Mouse (Mus musculus) limb, embryonic 13.5 days (tissue): ENCODE measurements at regions not wholly inside any gene's neighbourhood (a gene's known extent, or its start where the extent isn't known, plus 50 kb on each side); places are given as distances from the start of the nearest gene placed in this dataset.

ENCODE experiments used
- ATAC-seq: fragments of 200-750 bp; cut with Nextera tagmentation; 2 replicates; pipeline ENCODE4 v1.8.0; 2017; ENCODE audit warnings: low read depth, moderate number of reproducible peaks, moderate TSS enrichment; ENCODE audit not compliant: low FRiP score
- H3K27ac ChIP-seq: fragments of 300-500 bp; sonication (generic); 2 replicates; pipeline ENCODE4 v1.5.1; 2015; ENCODE audit warnings: inconsistent platforms, mild to moderate bottlenecking, moderate library complexity
- H3K27me3 ChIP-seq: fragments of 300-500 bp; sonication (generic); 2 replicates; pipeline ENCODE4 v1.6.1; 2015; ENCODE audit warnings: mild to moderate bottlenecking, inconsistent platforms
- H3K36me3 ChIP-seq: fragments of 300-500 bp; sonication (generic); 2 replicates; pipeline ENCODE4 v1.6.1; 2015; ENCODE audit warnings: inconsistent platforms, mild to moderate bottlenecking, moderate library complexity
- H3K4me1 ChIP-seq: fragments of 300-500 bp; sonication (generic); 2 replicates; pipeline ENCODE4 v1.6.1; 2015; ENCODE audit warnings: inconsistent platforms
- H3K4me2 ChIP-seq: fragments of 300-500 bp; sonication (generic); replicated peaks from 2 replicates; pipeline ENCODE4 v1.6.1; 2015; ENCODE audit warnings: inconsistent platforms, mild to moderate bottlenecking, moderate library complexity
- H3K4me3 ChIP-seq: fragments of 300-500 bp; sonication (generic); 2 replicates; pipeline ENCODE4 v1.5.1; 2015; ENCODE audit warnings: moderate library complexity, mild to moderate bottlenecking, inconsistent platforms
- H3K9ac ChIP-seq: fragments of 300-500 bp; sonication (generic); 2 replicates; pipeline ENCODE4 v1.6.1; 2015; ENCODE audit warnings: mild to moderate bottlenecking, inconsistent platforms
- H3K9me3 ChIP-seq: fragments of 300-500 bp; sonication (generic); 2 replicates; pipeline ENCODE4 v1.6.1; 2016; ENCODE audit warnings: inconsistent platforms
- WGBS: fragments of 180-500 bp; shearing (Covaris S2); methylation state at CpG from one replicate; pipeline ENCODE4 v1.1.7; 2015; 5-methylcytosine and 5-hydroxymethylcytosine counted together

DNA sequence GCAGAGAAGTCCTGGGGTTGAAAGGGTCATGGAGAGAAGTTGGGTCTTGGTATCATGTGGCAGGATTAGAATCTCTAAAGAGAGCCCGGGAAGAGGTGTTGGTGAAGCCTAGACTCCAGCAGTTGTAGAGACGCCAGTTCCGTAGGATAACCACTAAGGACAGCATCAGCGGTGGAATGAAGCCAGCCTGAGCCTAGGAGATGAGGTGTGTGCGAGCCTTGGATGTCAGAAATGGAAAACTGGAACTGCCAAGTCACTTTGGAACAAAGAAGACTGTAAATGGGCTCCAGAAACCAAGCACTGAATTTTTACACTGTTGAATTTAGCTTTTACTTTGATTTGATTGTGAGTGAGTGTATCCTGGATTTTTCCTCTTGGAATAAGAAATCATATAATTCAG, 92.3 kb upstream of the Alg10b start:
- Histone ChIP-seq H3K9ac (no peak overlapping the region), H3K27me3 (no peaks in the 10 kb centered on the region), H3K4me1 (no peaks in the 10 kb centered on the region), H3K36me3 (no peaks in the 10 kb centered on the region), H3K4me3 (no peak overlapping the region), H3K27ac (no peak overlapping the region), H3K9me3 (no peaks in the 10 kb centered on the region), H3K4me2 (no peak overlapping the region)
- no peak for ATAC-seq
- WGBS: 84% methylated on average over 5 of the region's 5 CpGs

DNA sequence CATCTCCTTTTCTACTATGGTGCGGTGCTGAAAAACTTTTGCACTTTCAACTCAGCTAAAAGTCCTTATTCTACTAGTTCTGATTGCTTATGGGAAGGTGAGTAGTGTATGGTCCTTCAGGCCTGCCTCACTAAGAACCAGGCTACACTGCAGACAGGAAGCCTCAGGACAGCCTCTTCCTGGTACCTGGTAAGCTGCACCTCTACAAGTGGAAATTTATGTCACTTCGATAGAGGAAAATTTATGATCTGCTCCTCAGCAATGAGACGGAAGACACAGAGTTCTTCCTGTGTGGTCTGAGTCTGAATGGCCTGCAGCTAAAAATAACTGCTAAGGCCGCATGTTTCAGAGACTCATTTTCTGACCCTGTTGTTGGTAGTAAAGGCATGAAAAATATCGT, 83.1 kb upstream of the Alg10b start:
- Histone ChIP-seq H3K4me3 (no peak overlapping the region), H3K9ac (no peak overlapping the region), H3K36me3 (no peaks in the 10 kb centered on the region), H3K27me3 (no peaks in the 10 kb centered on the region), H3K4me2 (no peak overlapping the region), H3K4me1 (no peaks in the 10 kb centered on the region), H3K27ac (no peak overlapping the region), H3K9me3 (no peaks in the 10 kb centered on the region)
- no peak for ATAC-seq
- 52% methylated on average over 5 of the region's 5 CpGs for WGBS

DNA sequence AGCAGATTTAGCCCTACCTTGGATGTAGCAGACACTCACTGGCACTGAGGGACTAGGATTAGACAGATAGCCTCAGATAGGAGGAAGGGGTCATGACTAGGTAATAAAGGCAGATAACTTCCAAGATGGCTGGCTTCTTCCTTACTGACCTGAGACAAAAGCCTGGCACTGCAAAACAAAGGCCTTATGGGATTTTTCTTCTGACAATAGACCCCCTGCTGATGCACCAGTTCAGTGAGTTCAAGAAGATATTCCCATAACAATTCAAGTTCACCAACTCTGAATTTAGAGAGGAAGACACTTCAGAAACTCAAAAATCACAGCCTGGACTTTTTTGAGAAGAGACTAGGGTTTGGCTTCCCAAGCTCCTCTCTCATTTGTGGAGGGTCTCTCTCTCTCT, 75.4 kb upstream of the Alg10b start:
- no peak for ATAC-seq
- Histone ChIP-seq H3K27me3 (no peaks in the 10 kb centered on the region), H3K9me3 (no peaks in the 10 kb centered on the region), H3K27ac (no peak overlapping the region), H3K4me3 (no peak overlapping the region), H3K9ac (no peak overlapping the region), H3K4me1 (no peaks in the 10 kb centered on the region), H3K36me3 (no peaks in the 10 kb centered on the region), H3K4me2 (no peak overlapping the region)

DNA sequence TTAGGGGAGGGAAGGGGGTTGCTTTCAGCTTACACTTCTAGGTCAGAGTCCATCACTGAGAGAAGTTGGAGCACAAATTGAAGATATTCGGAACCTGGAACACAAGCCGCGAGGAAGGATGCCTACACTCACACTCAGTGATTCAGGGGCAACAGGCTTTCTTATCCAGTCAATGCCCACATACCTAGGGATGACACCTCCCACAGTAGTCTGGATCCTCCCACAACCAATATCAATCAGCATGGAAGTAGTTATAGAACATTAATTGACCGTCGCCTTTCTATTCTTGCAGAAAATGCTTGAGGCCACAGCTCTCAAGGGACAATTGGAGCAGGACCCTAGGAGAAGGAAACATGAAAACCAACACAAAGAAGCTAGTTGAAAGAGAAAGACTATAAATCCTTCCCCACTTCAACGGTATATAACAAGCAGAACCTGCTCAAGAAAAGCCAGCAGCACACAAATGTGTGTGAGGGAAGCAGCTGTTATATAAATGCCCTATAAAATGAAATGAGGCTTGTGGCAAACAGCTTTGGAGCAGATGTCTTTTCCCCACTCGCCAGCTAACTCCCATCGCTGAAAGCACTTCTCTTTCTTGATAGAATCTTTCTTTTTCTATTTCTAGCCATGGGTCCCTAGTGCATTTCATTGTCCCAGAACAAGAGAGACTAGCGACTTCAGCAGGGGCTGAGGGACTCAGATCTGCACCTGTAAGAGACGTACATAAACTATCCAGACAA, 70.1 kb upstream of the Alg10b start:
- no peak overlapping the region for H3K4me3 ChIP-seq
- H3K4me1 ChIP-seq: peaks cover 9% of the 10 kb centered on the region; the same call in 1 of the 2 replicates
- no peak overlapping the region for H3K4me2 ChIP-seq
- 47% methylated on average over 10 of the region's 10 CpGs for WGBS
- peak; percentile 61 for ATAC-seq
- H3K9ac ChIP-seq: no peak overlapping the region
- no peaks in the 10 kb centered on the region for H3K9me3 ChIP-seq
- no peak overlapping the region for H3K27ac ChIP-seq
- no peaks in the 10 kb centered on the region for H3K36me3 ChIP-seq
- H3K27me3 ChIP-seq: 0 out of 2 replicates have a peak, but pooled peaks cover 2% of the 10 kb centered on the region
